Mouse (Mus musculus) liver, embryonic 14.5 days (tissue): ENCODE measurements at regions not wholly inside any gene's neighbourhood (a gene's known extent, or its start where the extent isn't known, plus 50 kb on each side); places are given as distances from the start of the nearest gene placed in this dataset.

ENCODE experiments used
- ATAC-seq: fragments of 200-750 bp; cut with Nextera tagmentation; 2 replicates; pipeline ENCODE4 v1.8.0; 2017; ENCODE audit warnings: moderate number of reproducible peaks, mild to moderate bottlenecking, moderate library complexity; ENCODE audit not compliant: insufficient read depth
- DNase-seq, 3 experiments: peaks; one replicate each; pipeline ENCODE4 v3.0.0-alpha.2; 2012 to 2013; ENCODE audit warnings: low read depth in 3 of 3, low spot score in 3 of 3
- H3K27ac ChIP-seq: fragments of 300-500 bp; sonication (generic); 2 replicates; pipeline ENCODE4 v1.5.1; 2014; ENCODE audit warnings: moderate library complexity, mild to moderate bottlenecking, control low read depth, inconsistent platforms
- H3K27me3 ChIP-seq: fragments of 300-500 bp; sonication (generic); 2 replicates; pipeline ENCODE4 v1.6.1; 2014; ENCODE audit warnings: mild to moderate bottlenecking, low read length, moderate library complexity; ENCODE audit not compliant: control insufficient read depth, insufficient read depth
- H3K36me3 ChIP-seq: fragments of 300-500 bp; sonication (generic); replicated peaks from 2 replicates; pipeline ENCODE4 v1.6.1; 2014; ENCODE audit warnings: low read depth; ENCODE audit not compliant: control insufficient read depth, insufficient read depth
- H3K4me1 ChIP-seq, 2 experiments: fragments of 200-500 bp in 1 of 2; fragments of 300-500 bp in 1 of 2; sonication (generic) in 1 of 2; replicated peaks; 2 replicates each; pipeline ENCODE4 v1.6.1; 2012 to 2014; ENCODE audit warnings: antibody characterized with exemption in 1 of 2, inconsistent platforms in 1 of 2, low read length in 1 of 2; ENCODE audit not compliant: control insufficient read depth in 2 of 2, insufficient read depth in 2 of 2
- H3K4me2 ChIP-seq: fragments of 300-500 bp; sonication (generic); 2 replicates; pipeline ENCODE4 v1.6.1; 2014; ENCODE audit warnings: low read depth, mild to moderate bottlenecking, control low read depth, moderate library complexity
- H3K4me3 ChIP-seq, 2 experiments: fragments of 200-500 bp in 1 of 2; fragments of 300-500 bp in 1 of 2; sonication (generic) in 1 of 2; 2 replicates each; pipeline ENCODE4 v1.5.1; 2012 to 2014; ENCODE audit warnings: low read depth in 2 of 2, low read length in 2 of 2, mild to moderate bottlenecking in 2 of 2, control low read depth in 1 of 2, inconsistent platforms in 1 of 2, moderate library complexity in 1 of 2; ENCODE audit not compliant: insufficient read depth in 1 of 2
- H3K9ac ChIP-seq: fragments of 300-500 bp; sonication (generic); replicated peaks from 2 replicates; pipeline ENCODE4 v1.6.1; 2014; ENCODE audit warnings: mild to moderate bottlenecking, control low read depth, moderate library complexity
- H3K9me3 ChIP-seq: fragments of 300-500 bp; sonication (generic); 2 replicates; pipeline ENCODE4 v1.6.1; 2016; ENCODE audit warnings: low read length, mixed read lengths; ENCODE audit not compliant: control insufficient read depth
- CTCF ChIP-seq: IDR thresholded peaks from 2 replicates; pipeline ENCODE4 v1.5.1; 2016; ENCODE audit warnings: antibody characterized with exemption, low read depth, control low read depth
- EP300 ChIP-seq: IDR thresholded peaks from 2 replicates; pipeline ENCODE4 v1.6.1; 2016; ENCODE audit warnings: antibody characterized with exemption, low read depth
- WGBS: fragments of 180-500 bp; shearing (Covaris S2); extraction: QIAGEN DNeasy Blood & Tissue Kit; methylation state at CpG from one replicate; pipeline ENCODE4 v1.1.7; 2014; ENCODE audit not compliant: insufficient replicate concordance; 5-methylcytosine and 5-hydroxymethylcytosine counted together

GRCm38 (mm10) chr12:112331061-112331460, 158.2 kb upstream of the A530016L24Rik start:
- DNase-seq (no peak), ATAC-seq (no peak)
- TF ChIP-seq CTCF (no peak), EP300 (no peak)
- Histone ChIP-seq H3K36me3 (no peaks in the 10 kb centered on the region), H3K4me2 (no peak overlapping the region), H3K27me3 (no peaks in the 10 kb centered on the region), H3K4me1 (peaks cover 0 to 2% of the 10 kb centered on the region in 2 experiments; a peak in 1 of 4 replicates), H3K9ac (no peak overlapping the region), H3K27ac (no peak overlapping the region), H3K9me3 (no peaks in the 10 kb centered on the region), H3K4me3 (no peak overlapping the region)
- WGBS, result 75% methylated on average over 16 of the region's 16 CpGs

GRCm38 (mm10) chr12:112333125-112334079, 155.8 kb upstream of the A530016L24Rik start:
- DNase-seq (no peak), ATAC-seq (no peak)
- TF ChIP-seq CTCF (no peak), EP300 (no peak)
- peaks cover 0 to 2% of the 10 kb centered on the region in 2 experiments; a peak in 1 of 4 replicates for H3K4me1 ChIP-seq
- H3K27me3 ChIP-seq, result no peaks in the 10 kb centered on the region
- H3K4me2 ChIP-seq, result no peak overlapping the region
- no peak overlapping the region for H3K27ac ChIP-seq
- 62% methylated on average over 19 of the region's 19 CpGs for WGBS
- no peaks in the 10 kb centered on the region for H3K36me3 ChIP-seq
- no peaks in the 10 kb centered on the region for H3K9me3 ChIP-seq
- H3K4me3 ChIP-seq, result no peak overlapping the region
- H3K9ac ChIP-seq, result no peak overlapping the region

GRCm38 (mm10) chr12:112334106-112334855, 155.0 kb upstream of the A530016L24Rik start:
- H3K9ac ChIP-seq, result no peak overlapping the region
- no peak overlapping the region for H3K27ac ChIP-seq
- no peak overlapping the region for H3K4me2 ChIP-seq
- 66% methylated on average over 20 of the region's 20 CpGs for WGBS
- H3K9me3 ChIP-seq, result no peaks in the 10 kb centered on the region
- no peak overlapping the region for H3K4me3 ChIP-seq
- TF ChIP-seq EP300 (no peak), CTCF (no peak)
- no peaks in the 10 kb centered on the region for H3K36me3 ChIP-seq
- H3K4me1 ChIP-seq, result peaks cover 0 to 2% of the 10 kb centered on the region in 2 experiments; a peak in 1 of 4 replicates
- H3K27me3 ChIP-seq, result no peaks in the 10 kb centered on the region
- ATAC-seq (no peak), DNase-seq (no peak)

DNA sequence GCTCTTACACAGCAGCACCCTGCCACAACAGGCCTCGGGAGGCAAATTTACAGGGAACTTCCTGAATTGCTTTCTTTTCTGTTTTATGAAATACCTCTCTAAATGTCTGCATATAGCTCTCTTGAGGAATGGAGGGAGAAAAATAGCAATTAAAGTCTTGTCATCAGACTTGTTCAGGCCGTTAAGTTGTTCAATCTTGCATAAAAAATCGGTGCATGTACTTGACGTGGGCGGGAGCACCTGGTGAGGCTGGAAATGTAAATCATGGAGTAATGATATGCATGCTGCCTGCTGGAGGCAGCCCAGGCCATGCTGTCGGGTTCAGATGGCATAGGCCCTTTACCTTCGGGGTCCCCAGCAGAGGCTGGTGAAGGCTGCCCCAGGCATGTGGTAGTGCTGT, 153.6 kb upstream of the A530016L24Rik start:
- Histone ChIP-seq H3K4me1 (peaks cover 0 to 2% of the 10 kb centered on the region in 2 experiments; a peak in 1 of 4 replicates), H3K4me2 (no peak overlapping the region), H3K27ac (no peak overlapping the region), H3K9ac (no peak overlapping the region), H3K36me3 (no peaks in the 10 kb centered on the region), H3K9me3 (no peaks in the 10 kb centered on the region), H3K4me3 (no peak overlapping the region), H3K27me3 (no peaks in the 10 kb centered on the region)
- DNase-seq (no peak), ATAC-seq (no peak)
- WGBS, result 64% methylated on average over 7 of the region's 7 CpGs
- TF ChIP-seq EP300, result no peak
- no peak for TF ChIP-seq CTCF

- H3K27me3 ChIP-seq, result no peaks in the 10 kb centered on the region
- no peaks in the 10 kb centered on the region for H3K9me3 ChIP-seq
- H3K4me3 ChIP-seq, result no peak overlapping the region
- H3K9ac ChIP-seq, result no peak overlapping the region
- H3K4me2 ChIP-seq, result no peak overlapping the region
- 66% methylated on average over 9 of the region's 9 CpGs for WGBS
- peaks cover 0 to 2% of the 10 kb centered on the region in 2 experiments; a peak in 1 of 4 replicates for H3K4me1 ChIP-seq
- ATAC-seq (no peak), DNase-seq (no peak)
- H3K27ac ChIP-seq, result no peak overlapping the region
- TF ChIP-seq CTCF (no peak), EP300 (no peak)
- no peaks in the 10 kb centered on the region for H3K36me3 ChIP-seq
Observed at GRCm38 (mm10) chr12:112336691-112337295, 152.5 kb upstream of the A530016L24Rik start.
